Mouse (Mus musculus): ENCODE measurements at regions not wholly inside any gene's neighbourhood (a gene's known extent, or its start where the extent isn't known, plus 50 kb on each side); places are given as distances from the start of the nearest gene placed in this dataset.
A peak's percentile ranks its signal among the peaks of the same experiment; 100 is the strongest.
"Not testable (repeated sequence)": the region's sequence is repeated elsewhere in the genome, so short reads cannot be mapped to it uniquely, and the experiment has no call there.

GRCm38 (mm10) chr4:49958275-49958674 is 112.7 kb upstream of the Grin3a start:
- peak; percentile 2 for DNase-seq (ENCODE audit: low read depth, low spot score)

GRCm38 (mm10) chr4:49956855-49957254 is 111.3 kb upstream of the Grin3a start:
- DNase-seq (ENCODE audit: low read depth, low spot score), result no peak

GRCm38 (mm10) chr4:49946306-49946705 is 100.8 kb upstream of the Grin3a start:
- no peak for DNase-seq (ENCODE audit: low read depth, low spot score)

GRCm38 (mm10) chr4:49937471-49937870 is 91.9 kb upstream of the Grin3a start:
- DNase-seq (ENCODE audit: low read depth, low spot score), result no peak

- not testable (repeated sequence) for DNase-seq (ENCODE audit: low read depth, low spot score)
These were observed 84.1 kb upstream of the Grin3a start for GRCm38 (mm10) chr4:49929636-49930035.

- no peak for DNase-seq (ENCODE audit: low read depth, low spot score)
These were observed 81.5 kb upstream of the Grin3a start for GRCm38 (mm10) chr4:49927045-49927444.

- DNase-seq (ENCODE audit: low read depth, low spot score), result no peak
These were observed 68.7 kb upstream of the Grin3a start for GRCm38 (mm10) chr4:49914221-49914620.

GRCm38 (mm10) chr4:49913636-49914035 is 68.1 kb upstream of the Grin3a start:
- no peak for DNase-seq (ENCODE audit: low read depth, low spot score)

All from forelimb bud, embryonic 11.5 days (tissue).